Mouse (Mus musculus): ENCODE results near the gene Rad52. TPM values are rescaled to one million over a fixed set of nuclear protein-coding genes. Genes with fewer than 3 reads are reported as not detected.
A peak's percentile ranks its signal among the peaks of the same experiment; 100 is the strongest.

Gene Rad52
- 22.1 and 23.5 TPM in 2 replicates for polyA plus RNA-seq (2016; fragmentation: Nextera tagmentation; extraction: Ambion mirVana)

GRCm38 (mm10) chr6:119902204-119903080 is at the start of gene Rad52:
Gene Rad52 (plus strand): TSS chr6:119902698.
- peak; percentile 94 for ATAC-seq (ENCODE audit: low FRiP score)
- Histone ChIP-seq H3K4me1 (peaks cover 7% of the 10 kb centered on the region), H3K4me3 (peak within 1 kb of the TSS; percentile 90), H3K36me3 (no peaks in the 10 kb centered on the region), H3K27ac (peak within 1 kb of the TSS; percentile 94), H3K9ac (peak within 1 kb of the TSS; percentile 92), H3K27me3 (no peaks in the 10 kb centered on the region), H3K4me2 (replicated peaks) (peak within 1 kb of the TSS; percentile 80), H3K9me3 (replicated peaks) (no peaks in the 10 kb centered on the region)
- WGBS: 1% methylated on average over 62 of the region's 67 CpGs

GRCm38 (mm10) chr6:119854156-119854555 is 48.3 kb upstream of the Rad52 start:
- H3K27ac ChIP-seq: no peak overlapping the region
- no peaks in the 10 kb centered on the region for H3K36me3 ChIP-seq
- WGBS: 38% methylated on average over 2 of the region's 2 CpGs
- H3K9me3 ChIP-seq (replicated peaks): no peaks in the 10 kb centered on the region
- no peak overlapping the region for H3K9ac ChIP-seq
- no peak overlapping the region for H3K4me3 ChIP-seq
- H3K27me3 ChIP-seq: no peaks in the 10 kb centered on the region
- no peak overlapping the region for H3K4me2 ChIP-seq (replicated peaks)
- ATAC-seq (ENCODE audit: low FRiP score): no peak
- H3K4me1 ChIP-seq: peaks cover 3% of the 10 kb centered on the region

GRCm38 (mm10) chr6:119855471-119855870 is 47.0 kb upstream of the Rad52 start:
- ATAC-seq (ENCODE audit: low FRiP score): no peak

GRCm38 (mm10) chr6:119860236-119860635 is 42.3 kb upstream of the Rad52 start:
- no peak for ATAC-seq (ENCODE audit: low FRiP score)
- Histone ChIP-seq H3K27me3 (no peaks in the 10 kb centered on the region), H3K4me3 (no peak overlapping the region), H3K9me3 (replicated peaks) (no peaks in the 10 kb centered on the region), H3K9ac (no peak overlapping the region), H3K4me2 (replicated peaks) (no peak overlapping the region), H3K4me1 (peaks cover 5% of the 10 kb centered on the region; the same call in 1 of the 2 replicates), H3K27ac (no peak overlapping the region), H3K36me3 (no peaks in the 10 kb centered on the region)
- WGBS: 95% methylated on average over 2 of the region's 2 CpGs

More at GRCm38 (mm10) chr6:119855471-119855870, 47.0 kb upstream of the Rad52 start:
- no peak overlapping the region for H3K4me3 ChIP-seq
- H3K36me3 ChIP-seq: no peaks in the 10 kb centered on the region
- H3K4me1 ChIP-seq: no peaks in the 10 kb centered on the region
- no peaks in the 10 kb centered on the region for H3K27me3 ChIP-seq
- no peak overlapping the region for H3K4me2 ChIP-seq (replicated peaks)
- no peaks in the 10 kb centered on the region for H3K9me3 ChIP-seq (replicated peaks)
- no peak overlapping the region for H3K9ac ChIP-seq
- WGBS: 88% methylated on average over 4 of the region's 4 CpGs
- no peak overlapping the region for H3K27ac ChIP-seq

- H3K9ac ChIP-seq: no peak overlapping the region
Measured at GRCm38 (mm10) chr6:119861519-119861918, 41.0 kb upstream of the Rad52 start.

GRCm38 (mm10) chr6:119864341-119865034 is 38.0 kb upstream of the Rad52 start:
- Histone ChIP-seq H3K36me3 (no peaks in the 10 kb centered on the region), H3K27me3 (no peaks in the 10 kb centered on the region), H3K4me2 (replicated peaks) (no peak overlapping the region), H3K4me3 (no peak overlapping the region), H3K27ac (no peak overlapping the region), H3K9ac (no peak overlapping the region), H3K4me1 (peaks cover 5% of the 10 kb centered on the region; the same call in 1 of the 2 replicates), H3K9me3 (replicated peaks) (no peaks in the 10 kb centered on the region)
- WGBS: 92% methylated on average over 11 of the region's 11 CpGs
- no peak for ATAC-seq (ENCODE audit: low FRiP score)

More at GRCm38 (mm10) chr6:119861519-119861918, 41.0 kb upstream of the Rad52 start:
- Histone ChIP-seq H3K27ac (no peak overlapping the region), H3K9me3 (replicated peaks) (no peaks in the 10 kb centered on the region), H3K27me3 (no peaks in the 10 kb centered on the region), H3K4me2 (replicated peaks) (no peak overlapping the region), H3K4me3 (no peak overlapping the region), H3K36me3 (no peaks in the 10 kb centered on the region), H3K4me1 (peaks cover 5% of the 10 kb centered on the region; the same call in 1 of the 2 replicates)
- ATAC-seq (ENCODE audit: low FRiP score): no peak
- WGBS: 48% methylated on average over 8 of the region's 8 CpGs

GRCm38 (mm10) chr6:119883151-119883550 is 19.3 kb upstream of the Rad52 start:
- Histone ChIP-seq H3K27ac (no peak overlapping the region), H3K9me3 (replicated peaks) (no peaks in the 10 kb centered on the region), H3K4me3 (no peak overlapping the region), H3K36me3 (no peaks in the 10 kb centered on the region), H3K4me2 (replicated peaks) (no peak overlapping the region), H3K9ac (no peak overlapping the region), H3K27me3 (no peaks in the 10 kb centered on the region), H3K4me1 (no peaks in the 10 kb centered on the region)
- ATAC-seq (ENCODE audit: low FRiP score): no peak
- 79% methylated on average over 7 of the region's 7 CpGs for WGBS

GRCm38 (mm10) chr6:119892711-119893110 is 9.8 kb upstream of the Rad52 start:
- H3K9ac ChIP-seq: no peak overlapping the region
- no peaks in the 10 kb centered on the region for H3K4me1 ChIP-seq
- no peaks in the 10 kb centered on the region for H3K9me3 ChIP-seq (replicated peaks)
- 91% methylated on average over 7 of the region's 7 CpGs for WGBS
- H3K36me3 ChIP-seq: no peaks in the 10 kb centered on the region
- no peaks in the 10 kb centered on the region for H3K27me3 ChIP-seq
- H3K27ac ChIP-seq: no peak overlapping the region
- no peak for ATAC-seq (ENCODE audit: low FRiP score)
- no peak overlapping the region for H3K4me2 ChIP-seq (replicated peaks)
- no peak overlapping the region for H3K4me3 ChIP-seq

- Histone ChIP-seq H3K9me3 (replicated peaks) (no peaks in the 10 kb centered on the region), H3K27me3 (no peaks in the 10 kb centered on the region), H3K4me2 (replicated peaks) (peak overlapping the region; percentile 80), H3K36me3 (no peaks in the 10 kb centered on the region), H3K27ac (peak overlapping the region; percentile 94), H3K4me1 (peaks cover 7% of the 10 kb centered on the region), H3K4me3 (peak overlapping the region; percentile 90), H3K9ac (peak overlapping the region; percentile 92)
- 23% methylated on average over 15 of the region's 15 CpGs for WGBS
- no peak; the same call in 1 of the 2 replicates for ATAC-seq (ENCODE audit: low FRiP score)
Measured at GRCm38 (mm10) chr6:119903081-119903789, 737 bp downstream of the Rad52 start.

- H3K4me1 ChIP-seq: peaks cover 7% of the 10 kb centered on the region
Measured at GRCm38 (mm10) chr6:119905461-119905860, 3.0 kb downstream of the Rad52 start.

GRCm38 (mm10) chr6:119912046-119912445 is 9.5 kb downstream of the Rad52 start:
- Histone ChIP-seq H3K4me3 (no peak overlapping the region), H3K4me1 (no peaks in the 10 kb centered on the region), H3K36me3 (peaks cover 38% of the 10 kb centered on the region), H3K9me3 (replicated peaks) (no peaks in the 10 kb centered on the region), H3K27me3 (no peaks in the 10 kb centered on the region), H3K9ac (no peak overlapping the region), H3K4me2 (replicated peaks) (no peak overlapping the region), H3K27ac (no peak overlapping the region)
- ATAC-seq (ENCODE audit: low FRiP score): no peak
- 79% methylated on average over 5 of the region's 5 CpGs for WGBS

More at GRCm38 (mm10) chr6:119905461-119905860, 3.0 kb downstream of the Rad52 start:
- Histone ChIP-seq H3K9me3 (replicated peaks) (no peaks in the 10 kb centered on the region), H3K4me2 (replicated peaks) (no peak overlapping the region), H3K36me3 (no peaks in the 10 kb centered on the region), H3K27me3 (no peaks in the 10 kb centered on the region), H3K9ac (no peak overlapping the region), H3K4me3 (no peak overlapping the region), H3K27ac (no peak overlapping the region)
- no peak for ATAC-seq (ENCODE audit: low FRiP score)
- WGBS: 90% methylated on average over 5 of the region's 5 CpGs

GRCm38 (mm10) chr6:119915710-119916109 is 13.2 kb downstream of the Rad52 start:
- Histone ChIP-seq H3K9ac (no peak overlapping the region), H3K27ac (no peak overlapping the region), H3K9me3 (replicated peaks) (no peaks in the 10 kb centered on the region), H3K4me3 (no peak overlapping the region), H3K4me2 (replicated peaks) (no peak overlapping the region), H3K36me3 (peaks cover 62% of the 10 kb centered on the region), H3K4me1 (no peaks in the 10 kb centered on the region), H3K27me3 (no peaks in the 10 kb centered on the region)
- no peak for ATAC-seq (ENCODE audit: low FRiP score)
- 89% methylated on average over 5 of the region's 5 CpGs for WGBS
